Mouse (Mus musculus): ENCODE results near the gene Ier3. TPM values are rescaled to one million over a fixed set of nuclear protein-coding genes. Genes with fewer than 3 reads are reported as not detected.

The Ier3 gene
- polyA plus RNA-seq, 1 experiment from 2014 or later = 17.2 TPM

DNA sequence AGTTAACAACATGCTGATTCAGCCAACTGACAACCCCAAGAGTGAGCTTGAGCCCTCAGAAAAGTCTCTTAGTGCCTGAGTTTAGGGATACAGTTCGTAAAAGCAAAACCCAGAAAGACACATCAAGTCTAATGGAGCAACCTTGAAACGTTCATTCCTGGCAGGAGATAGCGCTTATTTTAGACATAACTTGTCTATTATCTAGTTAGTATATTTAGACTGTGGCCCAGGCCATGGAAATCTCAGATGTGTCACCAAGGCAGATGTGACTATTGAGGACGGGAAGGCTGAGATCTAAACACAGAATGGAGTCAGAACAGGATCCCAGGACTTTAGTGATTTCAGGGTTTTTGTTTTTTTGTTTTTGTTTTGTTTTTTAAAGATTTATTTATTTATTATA lies 36.3 kb upstream of the Ier3 start:
- H3K9ac ChIP-seq (ENCODE audit: low read depth, low read length) = no peak overlapping the region
- no peak for ATAC-seq
- H3K9me3 ChIP-seq (ENCODE audit: control insufficient read depth, low read length) = no peaks in the 10 kb centered on the region
- H3K4me2 ChIP-seq (ENCODE audit: low read length) = no peak overlapping the region
- no peak overlapping the region for H3K27ac ChIP-seq (ENCODE audit: low read depth, low read length)
- 88% methylated on average over 4 of the region's 4 CpGs for WGBS
- H3K36me3 ChIP-seq (ENCODE audit: control insufficient read depth, insufficient read depth, low read length) = no peaks in the 10 kb centered on the region
- no peak overlapping the region for H3K4me3 ChIP-seq (ENCODE audit: low read length)
- no peaks in the 10 kb centered on the region for H3K4me1 ChIP-seq (ENCODE audit: control insufficient read depth, insufficient read depth, low read depth, low read length)
- H3K27me3 ChIP-seq (replicated peaks; ENCODE audit: control insufficient read depth, insufficient read depth, low read length) = no peaks in the 10 kb centered on the region

DNA sequence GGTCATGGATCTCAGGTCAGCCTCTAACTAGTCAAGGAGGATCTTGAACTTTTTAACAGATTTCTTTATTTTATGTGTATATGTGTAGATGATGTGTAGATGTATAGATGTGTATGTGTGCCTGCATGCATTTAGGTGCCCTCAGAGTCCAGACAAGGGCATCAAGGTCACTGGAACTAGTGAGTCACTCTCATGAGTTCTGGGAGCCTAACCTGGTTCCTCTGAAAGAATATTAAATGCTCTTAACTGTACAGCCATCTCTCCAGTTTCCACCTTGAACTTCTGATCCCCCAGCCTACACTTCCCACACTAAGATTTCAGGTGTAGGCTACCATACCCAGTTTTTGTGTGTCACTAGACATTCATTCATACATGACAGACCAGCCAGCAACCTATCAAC lies 34.0 kb upstream of the Ier3 start:
- H3K9ac ChIP-seq (ENCODE audit: low read depth, low read length) = no peak overlapping the region

DNA sequence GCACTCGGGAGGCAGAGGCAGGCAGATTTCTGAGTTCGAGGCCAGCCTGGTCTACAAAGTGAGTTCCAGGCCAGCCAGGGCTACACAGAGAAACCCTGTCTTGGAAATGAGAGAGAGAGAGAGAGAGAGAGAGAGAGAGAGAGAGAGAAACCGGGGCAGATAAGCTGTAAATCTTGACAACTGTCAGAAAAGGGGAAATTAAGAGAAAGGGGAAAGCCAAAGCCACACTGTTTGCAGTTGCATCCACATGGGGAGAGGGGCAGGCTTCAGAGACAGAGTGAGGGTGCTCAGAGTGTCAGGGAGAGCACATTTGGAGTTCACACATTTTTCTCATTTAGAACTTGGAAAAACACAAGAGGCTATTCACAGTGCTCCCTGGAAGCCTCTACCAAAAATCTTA lies 33.5 kb upstream of the Ier3 start:
- no peaks in the 10 kb centered on the region for H3K9me3 ChIP-seq (ENCODE audit: control insufficient read depth, low read length)
- no peak overlapping the region for H3K4me3 ChIP-seq (ENCODE audit: low read length)
- H3K27ac ChIP-seq (ENCODE audit: low read depth, low read length) = no peak overlapping the region
- H3K4me2 ChIP-seq (ENCODE audit: low read length) = no peak overlapping the region
- H3K36me3 ChIP-seq (ENCODE audit: control insufficient read depth, insufficient read depth, low read length) = no peaks in the 10 kb centered on the region
- H3K4me1 ChIP-seq (ENCODE audit: control insufficient read depth, insufficient read depth, low read depth, low read length) = no peaks in the 10 kb centered on the region
- no peak for ATAC-seq
- no peaks in the 10 kb centered on the region for H3K27me3 ChIP-seq (replicated peaks; ENCODE audit: control insufficient read depth, insufficient read depth, low read length)
- WGBS = 84% methylated on average over 3 of the region's 3 CpGs
- no peak overlapping the region for H3K9ac ChIP-seq (ENCODE audit: low read depth, low read length)

More for the DNA sequence above, 34.0 kb upstream of the Ier3 start:
- Histone ChIP-seq H3K27ac (ENCODE audit: low read depth, low read length) (no peak overlapping the region), H3K4me3 (ENCODE audit: low read length) (no peak overlapping the region), H3K27me3 (replicated peaks; ENCODE audit: control insufficient read depth, insufficient read depth, low read length) (no peaks in the 10 kb centered on the region), H3K4me1 (ENCODE audit: control insufficient read depth, insufficient read depth, low read depth, low read length) (no peaks in the 10 kb centered on the region), H3K36me3 (ENCODE audit: control insufficient read depth, insufficient read depth, low read length) (no peaks in the 10 kb centered on the region), H3K4me2 (ENCODE audit: low read length) (no peak overlapping the region), H3K9me3 (ENCODE audit: control insufficient read depth, low read length) (no peaks in the 10 kb centered on the region)
- no peak for ATAC-seq

GRCm38 (mm10) chr17:35790933-35791332 lies 30.6 kb upstream of the Ier3 start:
- ATAC-seq = no peak

DNA sequence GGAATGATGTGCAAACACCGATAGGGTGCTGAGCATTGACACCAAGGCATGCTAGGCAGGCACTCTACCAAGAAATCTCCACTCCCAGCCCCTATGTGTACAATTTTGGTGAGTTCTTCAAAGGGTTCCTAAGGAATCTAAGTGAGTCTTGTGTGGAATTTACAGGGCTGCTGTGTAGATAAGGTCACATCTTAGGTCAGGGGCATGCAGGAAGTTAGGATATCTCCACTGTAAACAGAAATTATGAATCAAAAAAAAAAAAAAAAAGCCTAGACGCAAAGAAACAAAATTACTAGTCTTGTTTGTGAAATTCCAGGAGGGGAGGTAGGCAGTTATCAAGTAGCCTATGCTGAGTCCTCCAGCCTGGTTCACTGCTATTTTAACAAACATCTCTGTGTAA lies 28.6 kb upstream of the Ier3 start:
- WGBS = 89% methylated on average over 2 of the region's 2 CpGs
- Histone ChIP-seq H3K36me3 (ENCODE audit: control insufficient read depth, insufficient read depth, low read length) (no peaks in the 10 kb centered on the region), H3K27ac (ENCODE audit: low read depth, low read length) (no peak overlapping the region), H3K4me3 (ENCODE audit: low read length) (no peak overlapping the region), H3K9me3 (ENCODE audit: control insufficient read depth, low read length) (no peaks in the 10 kb centered on the region), H3K27me3 (replicated peaks; ENCODE audit: control insufficient read depth, insufficient read depth, low read length) (no peaks in the 10 kb centered on the region), H3K9ac (ENCODE audit: low read depth, low read length) (no peak overlapping the region), H3K4me1 (ENCODE audit: control insufficient read depth, insufficient read depth, low read depth, low read length) (no peaks in the 10 kb centered on the region), H3K4me2 (ENCODE audit: low read length) (no peak overlapping the region)
- ATAC-seq = no peak

More at GRCm38 (mm10) chr17:35790933-35791332, 30.6 kb upstream of the Ier3 start:
- H3K27ac ChIP-seq (ENCODE audit: low read depth, low read length) = no peak overlapping the region
- H3K9ac ChIP-seq (ENCODE audit: low read depth, low read length) = no peak overlapping the region
- 89% methylated on average over 4 of the region's 4 CpGs for WGBS
- H3K4me3 ChIP-seq (ENCODE audit: low read length) = no peak overlapping the region
- no peaks in the 10 kb centered on the region for H3K9me3 ChIP-seq (ENCODE audit: control insufficient read depth, low read length)
- H3K4me1 ChIP-seq (ENCODE audit: control insufficient read depth, insufficient read depth, low read depth, low read length) = no peaks in the 10 kb centered on the region
- no peaks in the 10 kb centered on the region for H3K27me3 ChIP-seq (replicated peaks; ENCODE audit: control insufficient read depth, insufficient read depth, low read length)
- no peaks in the 10 kb centered on the region for H3K36me3 ChIP-seq (ENCODE audit: control insufficient read depth, insufficient read depth, low read length)
- no peak overlapping the region for H3K4me2 ChIP-seq (ENCODE audit: low read length)

DNA sequence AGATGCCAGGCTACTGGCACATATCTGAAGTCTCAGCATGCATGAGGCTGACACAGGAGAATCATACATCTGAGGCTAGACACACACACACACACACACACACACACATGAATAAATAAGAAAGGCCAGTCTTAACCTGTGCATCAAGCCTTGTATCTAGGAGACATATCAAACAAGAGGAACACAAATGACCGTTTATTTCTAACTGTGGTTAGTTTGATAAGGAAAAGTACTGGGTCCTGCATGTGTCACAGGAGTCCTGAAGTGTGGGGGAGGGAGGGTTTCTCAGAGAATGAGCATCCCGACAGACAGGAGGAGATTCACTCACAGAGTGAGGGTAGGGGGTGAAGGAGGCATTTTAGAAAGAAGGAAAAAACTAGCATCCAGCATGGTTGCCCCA lies 26.4 kb upstream of the Ier3 start:
- Histone ChIP-seq H3K4me3 (ENCODE audit: low read length) (no peak overlapping the region), H3K9me3 (ENCODE audit: control insufficient read depth, low read length) (0 out of 2 replicates have a peak, but pooled peaks cover 2% of the 10 kb centered on the region), H3K36me3 (ENCODE audit: control insufficient read depth, insufficient read depth, low read length) (no peaks in the 10 kb centered on the region), H3K9ac (ENCODE audit: low read depth, low read length) (no peak overlapping the region), H3K27ac (ENCODE audit: low read depth, low read length) (no peak overlapping the region), H3K4me2 (ENCODE audit: low read length) (no peak overlapping the region), H3K27me3 (replicated peaks; ENCODE audit: control insufficient read depth, insufficient read depth, low read length) (no peaks in the 10 kb centered on the region), H3K4me1 (ENCODE audit: control insufficient read depth, insufficient read depth, low read depth, low read length) (no peaks in the 10 kb centered on the region)
- no peak for ATAC-seq
- 60% methylated on average over 2 of the region's 2 CpGs for WGBS

DNA sequence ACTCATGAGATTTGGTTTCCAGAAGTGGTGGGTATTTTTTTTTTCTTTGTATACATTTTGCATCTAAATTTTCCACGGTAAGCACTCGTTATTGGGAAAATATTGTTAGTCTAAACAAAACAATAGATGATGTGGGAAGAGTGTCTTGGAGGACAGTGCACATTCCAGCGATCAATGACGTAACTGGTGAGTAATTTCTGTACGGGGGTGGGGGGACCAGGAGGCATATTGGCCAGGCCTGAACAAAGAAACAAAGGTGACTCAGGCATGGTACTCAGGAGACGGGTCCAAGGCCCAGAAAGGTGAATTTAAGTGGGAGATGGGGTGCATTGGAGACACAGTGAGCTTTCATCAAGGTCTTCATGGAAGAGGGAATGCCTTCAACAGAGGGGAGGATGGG lies 25.8 kb upstream of the Ier3 start:
- Histone ChIP-seq H3K4me2 (ENCODE audit: low read length) (no peak overlapping the region), H3K4me3 (ENCODE audit: low read length) (no peak overlapping the region), H3K9me3 (ENCODE audit: control insufficient read depth, low read length) (0 out of 2 replicates have a peak, but pooled peaks cover 2% of the 10 kb centered on the region), H3K36me3 (ENCODE audit: control insufficient read depth, insufficient read depth, low read length) (no peaks in the 10 kb centered on the region), H3K9ac (ENCODE audit: low read depth, low read length) (no peak overlapping the region), H3K27ac (ENCODE audit: low read depth, low read length) (no peak overlapping the region), H3K4me1 (ENCODE audit: control insufficient read depth, insufficient read depth, low read depth, low read length) (no peaks in the 10 kb centered on the region), H3K27me3 (replicated peaks; ENCODE audit: control insufficient read depth, insufficient read depth, low read length) (no peaks in the 10 kb centered on the region)
- 82% methylated on average over 6 of the region's 6 CpGs for WGBS
- no peak for ATAC-seq

DNA sequence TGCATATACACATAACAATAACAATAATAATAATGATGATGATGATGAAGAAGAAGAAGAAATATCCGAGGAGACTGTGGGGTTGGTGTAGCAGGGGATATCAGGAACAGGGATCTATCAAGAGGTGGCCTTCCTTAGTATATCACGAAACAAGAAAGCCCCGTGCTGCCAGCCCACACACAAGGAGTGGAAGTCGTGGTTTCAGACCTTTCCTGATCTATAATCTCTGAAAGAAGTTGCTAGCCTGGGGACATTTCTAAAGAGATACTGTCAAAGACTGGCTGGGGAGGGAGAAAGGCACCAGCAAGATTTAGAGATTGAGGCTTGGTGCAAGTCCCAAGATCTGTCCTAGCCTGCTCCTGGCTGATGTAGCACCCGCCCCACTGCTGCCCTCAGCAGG lies 24.6 kb upstream of the Ier3 start:
- Histone ChIP-seq H3K9ac (ENCODE audit: low read depth, low read length) (no peak overlapping the region), H3K4me1 (ENCODE audit: control insufficient read depth, insufficient read depth, low read depth, low read length) (no peaks in the 10 kb centered on the region), H3K27me3 (replicated peaks; ENCODE audit: control insufficient read depth, insufficient read depth, low read length) (no peaks in the 10 kb centered on the region), H3K27ac (ENCODE audit: low read depth, low read length) (no peak overlapping the region), H3K36me3 (ENCODE audit: control insufficient read depth, insufficient read depth, low read length) (no peaks in the 10 kb centered on the region), H3K4me3 (ENCODE audit: low read length) (no peak overlapping the region), H3K9me3 (ENCODE audit: control insufficient read depth, low read length) (0 out of 2 replicates have a peak, but pooled peaks cover 2% of the 10 kb centered on the region), H3K4me2 (ENCODE audit: low read length) (no peak overlapping the region)
- 79% methylated on average over 5 of the region's 5 CpGs for WGBS
- ATAC-seq = no peak

DNA sequence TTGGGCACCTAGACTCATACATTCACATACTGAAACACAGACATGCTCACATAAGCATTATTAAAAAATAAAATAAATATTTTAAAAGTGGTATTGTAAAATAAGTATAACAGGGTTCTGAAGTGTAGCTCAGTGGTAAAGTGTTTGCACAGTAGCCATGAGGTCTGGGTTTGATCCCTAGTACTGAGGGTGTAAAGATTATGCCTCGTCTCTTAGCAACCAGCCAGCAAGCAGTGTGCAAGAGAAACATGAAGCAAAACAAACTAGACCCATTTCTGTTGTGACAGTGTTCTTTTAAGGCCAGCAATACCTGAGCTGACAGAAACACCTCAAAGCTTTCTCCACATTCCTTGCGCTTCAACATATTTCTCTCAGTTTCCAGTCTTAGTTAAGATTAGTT lies 20.6 kb upstream of the Ier3 start:
- no peaks in the 10 kb centered on the region for H3K4me1 ChIP-seq (ENCODE audit: control insufficient read depth, insufficient read depth, low read depth, low read length)
- H3K9me3 ChIP-seq (ENCODE audit: control insufficient read depth, low read length) = 0 out of 2 replicates have a peak, but pooled peaks cover 2% of the 10 kb centered on the region
- H3K27me3 ChIP-seq (replicated peaks; ENCODE audit: control insufficient read depth, insufficient read depth, low read length) = no peaks in the 10 kb centered on the region
- no peak overlapping the region for H3K27ac ChIP-seq (ENCODE audit: low read depth, low read length)
- no peaks in the 10 kb centered on the region for H3K36me3 ChIP-seq (ENCODE audit: control insufficient read depth, insufficient read depth, low read length)
- 80% methylated on average over 2 of the region's 2 CpGs for WGBS
- H3K4me3 ChIP-seq (ENCODE audit: low read length) = no peak overlapping the region
- H3K9ac ChIP-seq (ENCODE audit: low read depth, low read length) = no peak overlapping the region
- ATAC-seq = no peak
- no peak overlapping the region for H3K4me2 ChIP-seq (ENCODE audit: low read length)

DNA sequence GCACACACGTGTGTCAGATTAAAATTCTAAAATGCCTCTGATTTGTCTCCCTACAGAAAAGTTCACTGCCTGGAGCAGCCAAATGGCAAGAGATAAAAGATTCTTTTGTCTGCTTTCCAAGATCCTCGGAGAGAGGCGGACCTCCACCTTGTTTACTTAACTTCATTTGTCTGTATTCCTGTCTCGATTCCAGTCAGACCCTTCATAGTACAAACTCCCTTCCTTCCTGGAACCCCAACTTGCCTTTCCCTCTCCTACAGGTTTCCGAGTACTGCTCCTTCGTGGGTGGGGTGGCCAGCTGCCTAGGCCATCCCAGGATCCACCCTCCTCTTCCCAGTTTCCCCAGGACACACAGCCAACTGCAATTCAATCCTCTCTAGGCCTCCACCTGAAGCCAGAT lies 18.5 kb upstream of the Ier3 start:
- H3K9ac ChIP-seq (ENCODE audit: low read depth, low read length) = no peak overlapping the region
- no peak overlapping the region for H3K4me3 ChIP-seq (ENCODE audit: low read length)
- 0 out of 2 replicates have a peak, but pooled peaks cover 2% of the 10 kb centered on the region for H3K9me3 ChIP-seq (ENCODE audit: control insufficient read depth, low read length)
- H3K4me1 ChIP-seq (ENCODE audit: control insufficient read depth, insufficient read depth, low read depth, low read length) = no peaks in the 10 kb centered on the region
- 54% methylated on average over 6 of the region's 6 CpGs for WGBS
- no peak overlapping the region for H3K27ac ChIP-seq (ENCODE audit: low read depth, low read length)
- H3K36me3 ChIP-seq (ENCODE audit: control insufficient read depth, insufficient read depth, low read length) = no peaks in the 10 kb centered on the region
- ATAC-seq = no peak
- H3K27me3 ChIP-seq (replicated peaks; ENCODE audit: control insufficient read depth, insufficient read depth, low read length) = no peaks in the 10 kb centered on the region
- no peak overlapping the region for H3K4me2 ChIP-seq (ENCODE audit: low read length)

All from hindbrain, embryonic 16.5 days (tissue).